Mouse (Mus musculus) forebrain, embryonic 14.5 days (tissue): ENCODE data around the gene Cnih3. TPM values are rescaled to one million over a fixed set of nuclear protein-coding genes. Genes with fewer than 3 reads are reported as not detected.
A peak's percentile ranks its signal among the peaks of the same experiment; 100 is the strongest.

ENCODE experiments used
- ATAC-seq: fragments of 200-750 bp; cut with Nextera tagmentation; 2 replicates; pipeline ENCODE4 v1.8.0; 2017; ENCODE audit warnings: mild to moderate bottlenecking, moderate library complexity
- DNase-seq: peaks from one replicate; pipeline ENCODE4 v3.0.0-alpha.2; 2015; ENCODE audit warnings: low spot score
- H3K27ac ChIP-seq: fragments of 300-500 bp; sonication (generic); 2 replicates; pipeline ENCODE4 v1.5.1; 2014; ENCODE audit warnings: low read depth, mild to moderate bottlenecking, control low read depth, low read length, moderate library complexity
- H3K27me3 ChIP-seq: fragments of 300-500 bp; sonication (generic); replicated peaks from 2 replicates; pipeline ENCODE4 v1.6.1; 2014; ENCODE audit warnings: low read length, control low read depth, mixed read lengths; ENCODE audit not compliant: control insufficient read depth, insufficient read depth
- H3K36me3 ChIP-seq: fragments of 300-500 bp; sonication (generic); 2 replicates; pipeline ENCODE4 v1.6.1; 2014; ENCODE audit warnings: low read length, control low read depth; ENCODE audit not compliant: control insufficient read depth, insufficient read depth
- H3K4me1 ChIP-seq: fragments of 300-500 bp; sonication (generic); 2 replicates; pipeline ENCODE4 v1.6.1; 2014; ENCODE audit warnings: antibody characterized with exemption, low read length, control low read depth; ENCODE audit not compliant: control insufficient read depth, insufficient read depth
- H3K4me2 ChIP-seq: fragments of 300-500 bp; sonication (generic); 2 replicates; pipeline ENCODE4 v1.6.1; 2014; ENCODE audit warnings: mild to moderate bottlenecking, control low read depth, low read length
- H3K4me3 ChIP-seq: fragments of 300-500 bp; sonication (generic); 2 replicates; pipeline ENCODE4 v1.5.1; 2014; ENCODE audit warnings: low read depth, low read length, control low read depth
- H3K9ac ChIP-seq: fragments of 300-500 bp; sonication (generic); 2 replicates; pipeline ENCODE4 v1.6.1; 2014; ENCODE audit warnings: mild to moderate bottlenecking, low read length, control low read depth, moderate library complexity
- H3K9me3 ChIP-seq: fragments of 300-500 bp; sonication (generic); replicated peaks from 2 replicates; pipeline ENCODE4 v1.6.1; 2016; ENCODE audit warnings: low read length, control low read depth, mixed read lengths; ENCODE audit not compliant: control insufficient read depth
- WGBS: fragments of 180-500 bp; shearing (Covaris S2); extraction: QIAGEN DNeasy Blood & Tissue Kit; methylation state at CpG from one replicate; pipeline ENCODE4 v1.1.7; 2014; 5-methylcytosine and 5-hydroxymethylcytosine counted together
- polyA plus RNA-seq: library from polyadenylated mRNA; unstranded; fragments of >200 nt; fragmentation: Nextera tagmentation; extraction: Ambion mirVana; gene quantifications from 2 replicates; pipeline ENCODE4 v1.2.1, GENCODE M21; 2014

Gene Cnih3
- polyA plus RNA-seq, 1 experiment from 2014 or later, result 17.0 TPM

GRCm38 (mm10) chr1:181445041-181445440 is 92.6 kb downstream of the Cnih3 start:
- Histone ChIP-seq H3K27ac (no peak overlapping the region), H3K27me3 (no peaks in the 10 kb centered on the region), H3K36me3 (no peaks in the 10 kb centered on the region), H3K9ac (no peak overlapping the region), H3K4me2 (no peak overlapping the region), H3K4me3 (no peak overlapping the region), H3K4me1 (peaks cover 4% of the 10 kb centered on the region; the same call in 1 of the 2 replicates), H3K9me3 (no peaks in the 10 kb centered on the region)
- 90% methylated on average over 5 of the region's 5 CpGs for WGBS
- ATAC-seq, result no peak
- DNase-seq, result no peak

- Histone ChIP-seq H3K9me3 (no peaks in the 10 kb centered on the region), H3K4me2 (no peak overlapping the region), H3K4me1 (peaks cover 4% of the 10 kb centered on the region; the same call in 1 of the 2 replicates), H3K27ac (0 out of 2 replicates have a peak overlapping the region, but pooled peaks have one; percentile 61), H3K9ac (no peak overlapping the region), H3K36me3 (no peaks in the 10 kb centered on the region), H3K27me3 (no peaks in the 10 kb centered on the region), H3K4me3 (no peak overlapping the region)
- DNase-seq (peak; percentile 81), ATAC-seq (peak; percentile 68)
- 29% methylated on average over 1 of the region's 1 CpGs for WGBS
Observed at GRCm38 (mm10) chr1:181445630-181446257, 93.3 kb downstream of the Cnih3 start.

- whole genome bisulfite sequencing, result 65% methylated on average over 6 of the region's 6 CpGs
- peak; percentile 79 for ATAC-seq
- Histone ChIP-seq H3K9me3 (no peaks in the 10 kb centered on the region), H3K4me1 (no peaks in the 10 kb centered on the region), H3K9ac (no peak overlapping the region), H3K27ac (peak overlapping the region; percentile 61; the same call in 1 of the 2 replicates), H3K36me3 (no peaks in the 10 kb centered on the region), H3K4me2 (no peak overlapping the region), H3K4me3 (no peak overlapping the region), H3K27me3 (no peaks in the 10 kb centered on the region)
- peak; percentile 89 for DNase-seq
Observed at GRCm38 (mm10) chr1:181446591-181447114, 94.2 kb downstream of the Cnih3 start.

- no peak overlapping the region for H3K4me2 ChIP-seq
- ATAC-seq, result no peak
- WGBS, result 90% methylated on average over 4 of the region's 4 CpGs
Observed at GRCm38 (mm10) chr1:181447576-181447975, 95.1 kb downstream of the Cnih3 start.

GRCm38 (mm10) chr1:181448041-181448440 is 95.6 kb downstream of the Cnih3 start:
- 84% methylated on average over 7 of the region's 7 CpGs for WGBS
- ATAC-seq, result no peak

More at GRCm38 (mm10) chr1:181447576-181447975, 95.1 kb downstream of the Cnih3 start:
- Histone ChIP-seq H3K9me3 (no peaks in the 10 kb centered on the region), H3K4me3 (no peak overlapping the region), H3K36me3 (no peaks in the 10 kb centered on the region), H3K9ac (no peak overlapping the region), H3K27me3 (no peaks in the 10 kb centered on the region), H3K4me1 (no peaks in the 10 kb centered on the region), H3K27ac (no peak overlapping the region)
- no peak for DNase-seq

GRCm38 (mm10) chr1:181453106-181453505 is 100.7 kb downstream of the Cnih3 start:
- 86% methylated on average over 6 of the region's 6 CpGs for WGBS
- Histone ChIP-seq H3K27ac (no peak overlapping the region), H3K4me2 (no peak overlapping the region), H3K36me3 (no peaks in the 10 kb centered on the region), H3K4me3 (no peak overlapping the region), H3K9me3 (no peaks in the 10 kb centered on the region), H3K27me3 (no peaks in the 10 kb centered on the region), H3K9ac (no peak overlapping the region), H3K4me1 (no peaks in the 10 kb centered on the region)
- DNase-seq, result no peak
- no peak for ATAC-seq

More at GRCm38 (mm10) chr1:181448041-181448440, 95.6 kb downstream of the Cnih3 start:
- Histone ChIP-seq H3K9me3 (no peaks in the 10 kb centered on the region), H3K27ac (no peak overlapping the region), H3K4me2 (no peak overlapping the region), H3K9ac (no peak overlapping the region), H3K4me1 (no peaks in the 10 kb centered on the region), H3K4me3 (no peak overlapping the region), H3K36me3 (no peaks in the 10 kb centered on the region), H3K27me3 (no peaks in the 10 kb centered on the region)
- no peak for DNase-seq

GRCm38 (mm10) chr1:181456911-181457310 is 104.5 kb downstream of the Cnih3 start:
- no peaks in the 10 kb centered on the region for H3K9me3 ChIP-seq
- DNase-seq (no peak), ATAC-seq (no peak)
- no peak overlapping the region for H3K27ac ChIP-seq
- no peaks in the 10 kb centered on the region for H3K4me1 ChIP-seq
- no peak overlapping the region for H3K9ac ChIP-seq
- H3K36me3 ChIP-seq, result no peaks in the 10 kb centered on the region
- no peak overlapping the region for H3K4me2 ChIP-seq
- 85% methylated on average over 7 of the region's 7 CpGs for WGBS
- no peaks in the 10 kb centered on the region for H3K27me3 ChIP-seq
- no peak overlapping the region for H3K4me3 ChIP-seq

GRCm38 (mm10) chr1:181459431-181460105 is 107.1 kb downstream of the Cnih3 start:
- H3K27me3 ChIP-seq, result no peaks in the 10 kb centered on the region
- H3K4me1 ChIP-seq, result no peaks in the 10 kb centered on the region
- DNase-seq (no peak), ATAC-seq (no peak)
- H3K4me3 ChIP-seq, result no peak overlapping the region
- no peak overlapping the region for H3K27ac ChIP-seq
- 74% methylated on average over 7 of the region's 7 CpGs for WGBS
- H3K4me2 ChIP-seq, result no peak overlapping the region
- H3K9me3 ChIP-seq, result no peaks in the 10 kb centered on the region
- H3K9ac ChIP-seq, result no peak overlapping the region
- no peaks in the 10 kb centered on the region for H3K36me3 ChIP-seq

GRCm38 (mm10) chr1:181460283-181460682 is 107.9 kb downstream of the Cnih3 start:
- no peaks in the 10 kb centered on the region for H3K9me3 ChIP-seq
- DNase-seq, result no peak
- 85% methylated on average over 2 of the region's 2 CpGs for WGBS
- no peaks in the 10 kb centered on the region for H3K27me3 ChIP-seq
- H3K4me1 ChIP-seq, result no peaks in the 10 kb centered on the region
- ATAC-seq, result no peak
- H3K4me2 ChIP-seq, result no peak overlapping the region
- no peak overlapping the region for H3K9ac ChIP-seq
- H3K36me3 ChIP-seq, result no peaks in the 10 kb centered on the region
- no peak overlapping the region for H3K27ac ChIP-seq
- no peak overlapping the region for H3K4me3 ChIP-seq
